Mouse (Mus musculus) T-helper 17 cell (primary cell): Measurements from ENCODE around the gene Olfr427.

Experiments
- in situ Hi-C, 2 experiments: fragments of 300-600 bp; cut with MboI, MseI; formaldehyde crosslinking; loops; 1 replicate in 1 of 2; 2 replicates in 1 of 2; pipeline ENCODE4 v1.15.1; 2025; ENCODE audit warnings: high pct_unique_total_duplicates in 2 of 2

Olfr427 gene

GRCm38 (mm10) chr1:174096591-174096990 is at the start of gene Olfr427:
Gene Olfr427, plus strand, starts transcription at chr1:174096891.
- in situ Hi-C loops, result no loop called here

GRCm38 (mm10) chr1:174048227-174048626 is 48.5 kb upstream of the Olfr427 start:
- in situ Hi-C loops, result loop anchor here (10.0 kb wide), 1 partner anchor 103 kb away; the partner anchor contains the start of genes Ifi203 (in 2 of the 2) and Mndal (in 2 of the 2)

DNA sequence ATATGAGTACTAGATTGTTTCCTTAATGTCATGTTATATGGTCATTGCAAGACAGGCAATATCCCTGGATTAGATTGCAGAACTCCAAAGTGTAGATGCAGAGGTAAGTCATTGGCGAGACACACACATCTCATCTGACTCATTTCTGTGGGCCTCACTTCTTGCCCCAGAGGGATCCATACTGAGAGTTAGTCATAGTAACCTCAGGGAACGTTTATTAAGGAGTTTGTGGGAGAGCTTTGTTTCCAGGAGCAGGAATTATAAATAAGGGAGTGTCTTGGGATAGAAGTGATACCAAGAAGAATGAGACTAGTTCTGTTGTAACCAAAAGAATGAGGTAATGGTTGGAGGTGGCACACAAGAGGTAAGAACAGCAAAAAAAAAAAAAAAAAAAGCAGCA is 47.8 kb upstream of the Olfr427 start, which contains the start of gene Olfr432:
Gene Olfr432, plus strand, starts transcription at position 313 of the 400 bp plus-strand sequence.
- in situ Hi-C loops, result loop anchor here (10.0 kb wide), 1 partner anchor 104 kb away; the partner anchor contains the start of genes Ifi203 (in 2 of the 2) and Mndal (in 2 of the 2)

DNA sequence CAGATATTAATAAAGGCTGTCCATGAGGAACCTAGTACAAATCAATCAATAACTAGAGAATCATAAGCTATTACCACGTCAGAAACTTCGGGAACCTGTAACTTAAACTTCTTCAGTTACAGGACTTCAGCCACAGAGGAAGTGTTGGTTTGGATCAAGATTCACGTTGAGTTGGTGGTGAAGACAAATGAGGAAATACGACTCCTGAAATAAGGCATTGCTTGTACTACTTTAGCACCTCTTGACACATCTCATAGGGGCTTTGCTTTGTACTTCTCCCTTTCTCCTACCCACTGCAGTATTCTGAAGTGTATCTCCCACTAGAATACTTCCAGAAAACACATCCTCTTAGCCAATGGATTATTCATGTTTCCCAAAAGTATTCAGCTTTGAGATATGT is 47.3 kb upstream of the Olfr427 start:
- in situ Hi-C loops, result loop anchor here (10.0 kb wide), 1 partner anchor 105 kb away; the partner anchor contains the start of genes Ifi203 (in 2 of the 2) and Mndal (in 2 of the 2)

GRCm38 (mm10) chr1:174050532-174050931 is 46.2 kb upstream of the Olfr427 start:
- in situ Hi-C loops, result no loop called here

DNA sequence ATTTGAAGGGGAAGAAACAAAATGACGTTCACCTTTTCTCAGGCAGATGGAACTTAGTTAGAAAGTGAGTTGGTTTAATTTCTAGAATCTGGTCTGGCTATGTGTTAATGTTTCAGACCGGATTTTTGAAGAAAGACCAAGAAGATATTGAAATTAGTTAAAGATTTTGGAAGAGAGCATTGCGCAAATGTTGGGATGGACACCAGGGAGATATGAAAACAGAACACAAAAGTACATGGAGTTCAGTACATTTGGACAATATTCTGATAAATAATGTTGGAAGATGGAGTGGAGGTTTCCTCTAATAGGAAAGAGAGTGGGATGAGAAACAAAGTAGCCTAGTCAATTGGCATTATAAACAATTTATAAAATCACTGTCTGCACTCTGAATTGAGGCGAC is 45.2 kb upstream of the Olfr427 start:
- in situ Hi-C loops, result no loop called here

DNA sequence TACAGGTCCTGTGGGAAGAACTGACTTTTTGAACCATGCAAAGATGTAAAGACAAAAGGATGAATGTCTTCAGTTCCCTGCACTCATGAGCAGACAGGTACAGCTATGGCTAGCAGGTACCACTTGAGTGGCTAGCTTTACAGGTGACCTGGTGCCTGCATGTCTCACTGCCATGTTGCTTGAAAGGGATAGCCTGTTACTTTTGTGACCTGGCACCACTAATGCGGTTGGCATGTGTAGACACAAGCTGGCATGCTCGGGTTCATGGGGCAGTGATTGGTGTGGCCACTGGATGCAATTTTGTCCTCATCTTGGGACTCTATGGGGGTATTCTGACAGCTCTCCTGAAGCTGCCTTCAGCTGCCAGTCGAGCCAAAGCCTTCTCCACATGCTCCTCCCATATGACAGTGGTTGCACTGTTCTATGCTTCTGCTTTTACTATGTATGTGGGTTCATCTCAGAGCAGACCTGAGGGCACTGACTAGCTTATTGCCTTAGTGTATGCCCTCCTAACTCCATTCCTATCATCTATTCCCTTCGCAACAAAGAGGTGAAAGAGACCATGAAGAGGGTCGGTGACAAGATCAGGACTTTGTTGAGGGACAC is 44.7 kb upstream of the Olfr427 start:
- in situ Hi-C loops, result no loop called here

DNA sequence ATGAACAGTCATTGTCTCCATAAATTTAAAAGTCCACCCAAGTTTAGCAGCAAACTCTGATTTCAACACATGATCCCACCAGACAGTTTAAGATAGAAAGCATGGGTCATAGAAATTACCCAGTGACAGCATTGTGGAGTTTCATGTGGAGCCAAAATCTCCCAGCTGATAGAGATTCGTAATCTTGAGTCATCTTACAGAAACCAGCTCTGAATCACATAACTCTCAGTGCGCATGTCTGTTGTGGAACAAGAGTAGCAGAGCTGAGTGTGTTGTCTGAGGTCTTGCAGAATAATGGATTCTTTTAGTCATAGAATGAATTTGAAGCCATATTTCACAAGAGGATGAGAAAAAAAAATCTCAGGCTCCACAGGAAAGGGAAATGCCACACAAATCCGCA is 43.7 kb upstream of the Olfr427 start:
- in situ Hi-C loops, result no loop called here

GRCm38 (mm10) chr1:174055248-174055647 is 41.4 kb upstream of the Olfr427 start:
- in situ Hi-C loops, result no loop called here

DNA sequence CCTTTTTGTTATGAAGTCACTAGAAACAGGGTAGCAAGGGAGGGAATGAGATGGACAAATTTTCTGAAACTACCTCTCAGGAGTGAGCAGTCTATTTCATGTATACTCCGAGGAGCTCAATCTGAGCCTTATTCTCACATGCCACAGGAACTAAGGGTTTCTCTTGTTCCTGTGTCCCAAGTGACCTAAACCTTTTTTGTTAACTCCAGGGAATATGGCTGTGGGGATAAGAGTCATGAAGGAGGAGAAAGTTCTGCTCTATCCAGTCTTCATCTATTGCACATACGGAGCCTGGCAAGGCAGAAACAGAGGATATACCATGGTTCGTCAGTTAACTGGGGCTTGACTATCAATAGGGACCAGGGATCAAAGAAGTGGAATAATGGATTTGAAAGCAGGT is 30.4 kb upstream of the Olfr427 start, which contains the start of gene Olfr430:
Gene Olfr430, plus strand, starts transcription at position 301 of the 400 bp plus-strand sequence.
- in situ Hi-C loops, result no loop called here

GRCm38 (mm10) chr1:174084031-174084430 is 12.7 kb upstream of the Olfr427 start, which contains the start of gene Olfr429:
Gene Olfr429, plus strand, starts transcription at chr1:174084331.
- in situ Hi-C loops, result no loop called here

DNA sequence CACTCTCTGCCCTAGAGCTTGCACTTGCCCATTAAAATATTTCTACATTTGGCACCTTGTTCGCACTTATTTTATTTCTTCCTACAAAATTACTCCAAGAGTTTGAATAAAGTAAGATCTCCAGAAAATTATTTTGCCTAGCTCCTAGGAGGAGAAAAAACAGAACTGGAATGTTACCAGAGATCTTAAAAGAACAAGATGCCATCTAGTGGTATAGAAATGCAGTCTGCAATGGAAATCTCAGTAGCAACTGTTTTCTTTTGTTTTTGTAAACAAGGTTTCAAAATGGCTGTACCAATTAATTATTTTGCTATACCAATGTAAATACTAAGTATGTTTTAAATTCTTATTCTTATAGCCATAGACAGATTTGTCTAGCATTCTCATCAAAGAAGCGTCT is 7.0 kb downstream of the Olfr427 start:
- in situ Hi-C loops, result no loop called here

GRCm38 (mm10) chr1:174121062-174121461 is 24.4 kb downstream of the Olfr427 start, which contains the start of gene Olfr231:
Gene Olfr231, minus strand, starts transcription at chr1:174121162.
- in situ Hi-C loops, result no loop called here

DNA sequence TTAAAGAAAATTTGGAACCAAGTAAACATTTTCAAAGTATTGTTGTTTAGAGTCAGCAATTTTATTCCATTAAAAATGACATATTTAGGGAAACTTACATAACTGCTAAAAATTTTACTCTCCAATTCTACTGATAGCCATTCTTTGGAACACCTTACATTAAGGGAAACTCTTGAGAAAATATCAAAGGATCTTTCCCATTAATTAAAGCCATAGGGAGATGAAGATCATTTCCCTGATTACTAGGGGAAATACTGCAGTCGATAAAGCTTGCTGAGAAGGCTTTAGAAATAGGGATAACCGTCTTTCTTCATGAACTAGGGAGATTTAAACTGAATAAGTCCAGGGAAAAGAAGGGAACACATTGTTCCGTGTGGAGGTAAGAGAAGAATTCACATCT is 34.5 kb downstream of the Olfr427 start, which contains the start of gene Olfr424:
Gene Olfr424, plus strand, starts transcription at position 301 of the 400 bp plus-strand sequence.
- in situ Hi-C loops, result no loop called here

- in situ Hi-C loops, result no loop called here
Measured at GRCm38 (mm10) chr1:174131999-174132398, 35.3 kb downstream of the Olfr427 start.

GRCm38 (mm10) chr1:174141384-174141783 is 44.7 kb downstream of the Olfr427 start:
- in situ Hi-C loops, result no loop called here

GRCm38 (mm10) chr1:174146696-174147095 is 50.0 kb downstream of the Olfr427 start:
- in situ Hi-C loops, result no loop called here

DNA sequence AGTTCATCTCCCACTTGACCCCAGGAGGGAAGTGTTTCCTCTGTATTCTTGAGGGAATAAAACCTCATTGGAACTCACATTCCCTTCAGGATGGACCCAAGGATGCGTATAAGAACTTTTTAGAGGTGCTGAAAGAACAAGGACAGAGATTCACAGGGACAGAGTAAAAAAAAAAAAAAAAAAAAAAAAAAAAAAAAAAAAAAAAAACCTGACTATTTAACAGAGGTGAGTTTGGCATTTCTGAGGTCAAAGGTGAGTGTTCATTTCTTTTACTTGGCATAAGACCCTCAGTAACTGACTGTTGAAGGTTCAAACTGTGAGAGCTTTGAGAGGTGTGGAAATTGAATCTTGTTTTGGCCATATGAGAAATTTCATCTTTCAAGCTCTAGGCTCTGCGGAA is 52.6 kb downstream of the Olfr427 start:
- in situ Hi-C loops, result no loop called here
